Mouse (Mus musculus) monocyte, adult 2 months (primary cell): ENCODE results near the gene Zfp777.
A peak's percentile ranks its signal among the peaks of the same experiment; 100 is the strongest.

Experiments used
- DNase-seq, 2 experiments: peaks; one replicate each; pipeline ENCODE4 v3.0.0; 2022; ENCODE audit warnings: low spot score in 2 of 2, low read depth in 1 of 2

Gene Zfp777

GRCm38 (mm10) chr6:48048426-48049272 is at the start of gene Zfp777:
Zfp777 (minus strand) TSS chr6:48048911.
- DNase-seq = peak; percentile 29 to 65

- DNase-seq = no peak
These were observed 38.4 kb upstream of the Zfp777 start for GRCm38 (mm10) chr6:48086957-48087715.

DNA sequence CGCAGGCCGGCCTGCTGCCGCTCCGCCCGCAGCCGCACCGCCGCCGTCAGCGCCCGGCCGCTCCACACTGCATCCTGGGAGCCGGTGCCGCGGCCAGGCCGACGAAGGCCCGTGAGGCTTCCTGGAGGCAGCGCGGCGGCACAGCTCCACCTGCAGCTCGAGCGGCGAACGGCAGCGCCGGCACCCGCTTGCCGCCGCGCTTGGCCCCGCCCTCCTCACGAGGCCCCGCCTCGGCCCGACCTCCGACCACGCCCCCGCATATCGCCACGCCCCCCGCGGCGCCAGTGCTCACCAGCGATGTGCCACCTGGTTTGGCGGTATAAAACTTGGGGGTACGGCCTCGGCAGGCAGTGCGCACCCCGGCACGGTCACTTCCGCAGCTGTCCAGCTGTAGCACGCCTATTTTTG is 37.8 kb upstream of the Zfp777 start, which contains the start of gene Zfp746:
Gene Zfp746 (minus strand): TSS at position 123 of the 408 bp plus-strand sequence.
- DNase-seq = peak; percentile 67 to 89

DNA sequence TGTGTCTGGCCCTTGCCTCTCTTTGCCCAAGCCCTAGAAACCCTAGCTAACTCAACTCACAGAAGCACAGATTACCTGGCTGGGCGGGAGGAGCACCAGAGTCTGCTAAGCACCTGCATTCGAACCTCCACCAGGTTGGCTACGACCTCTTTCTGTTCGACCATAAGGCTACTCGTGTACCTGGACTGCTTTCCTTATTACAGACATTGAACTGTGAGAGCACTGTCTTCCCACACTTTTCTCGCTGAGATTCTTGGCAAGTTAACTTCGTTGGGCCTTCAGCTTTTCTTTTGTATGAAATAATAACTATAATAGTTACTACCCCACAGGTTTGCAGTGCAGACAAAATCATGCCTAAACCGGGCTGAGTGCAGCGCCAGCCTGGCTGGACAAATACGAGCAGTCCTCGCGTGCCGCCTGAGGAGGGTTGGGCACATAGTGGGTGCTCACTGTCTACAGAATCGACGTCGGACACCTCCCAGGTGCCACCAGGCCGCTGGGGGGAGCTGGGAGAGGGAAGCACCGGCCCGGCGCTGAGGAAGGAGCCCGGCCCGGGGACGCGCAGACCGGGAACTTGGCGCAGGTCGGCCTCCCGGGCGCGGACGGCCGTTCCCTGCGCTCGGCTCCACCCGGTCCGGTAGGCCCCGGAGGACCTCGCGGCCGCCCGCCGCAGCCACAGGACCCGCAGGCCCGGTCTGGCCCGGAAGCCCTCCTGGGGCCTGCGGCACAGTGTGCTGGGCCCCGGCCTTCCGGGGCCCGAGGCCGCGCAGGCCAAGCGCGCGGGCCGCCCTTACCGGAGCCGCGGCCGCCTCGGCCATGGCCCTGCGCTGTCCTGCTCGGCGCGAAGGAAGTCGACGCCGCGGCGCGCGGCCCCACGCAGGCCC is 37.1 kb upstream of the Zfp777 start:
- DNase-seq = peak; percentile 12 to 42

- no peak for DNase-seq
These were observed 35.1 kb upstream of the Zfp777 start for GRCm38 (mm10) chr6:48083733-48084191.

GRCm38 (mm10) chr6:48081952-48082351 is 33.2 kb upstream of the Zfp777 start:
- DNase-seq = no peak

GRCm38 (mm10) chr6:48081021-48081420 is 32.3 kb upstream of the Zfp777 start:
- no peak for DNase-seq

DNA sequence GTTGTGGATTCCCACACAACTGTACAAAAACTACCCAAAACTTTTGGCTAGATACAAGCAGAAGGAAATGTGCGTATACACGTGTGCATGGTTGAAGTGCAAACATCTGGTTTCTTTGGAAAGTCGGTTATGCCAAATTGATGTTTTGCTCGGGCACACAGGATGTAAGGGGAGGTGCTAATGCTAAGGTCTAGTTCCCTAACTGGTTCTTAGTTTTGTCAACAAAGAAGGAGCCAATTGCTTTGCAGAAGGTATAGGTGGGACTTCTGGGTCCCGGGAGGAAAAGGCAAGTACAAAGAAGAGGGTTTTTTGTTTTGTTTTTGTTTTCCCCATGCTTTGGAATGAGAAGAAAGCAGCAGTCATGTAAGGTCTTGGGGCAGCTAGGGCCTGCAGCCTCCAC is 24.6 kb upstream of the Zfp777 start:
- no peak for DNase-seq

DNA sequence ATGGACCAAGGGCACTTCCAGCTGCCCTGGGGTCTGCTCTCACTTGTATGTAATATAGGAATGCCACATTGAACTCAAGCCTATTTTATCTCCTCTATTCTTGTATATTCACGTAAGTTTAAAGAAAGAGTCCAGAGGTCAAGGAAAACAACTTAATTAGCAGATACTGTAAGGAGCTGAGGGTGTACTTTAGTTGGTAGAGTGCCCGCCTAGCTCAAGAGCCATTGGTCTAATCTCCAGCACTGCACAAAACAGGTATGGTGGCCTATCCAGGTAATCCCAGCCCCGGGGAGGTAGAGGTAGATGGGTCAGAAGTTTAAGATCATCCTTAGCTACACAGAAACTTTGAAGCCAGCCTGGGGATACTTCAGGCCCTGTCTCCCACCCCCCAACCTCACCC is 18.8 kb upstream of the Zfp777 start:
- DNase-seq = no peak

DNA sequence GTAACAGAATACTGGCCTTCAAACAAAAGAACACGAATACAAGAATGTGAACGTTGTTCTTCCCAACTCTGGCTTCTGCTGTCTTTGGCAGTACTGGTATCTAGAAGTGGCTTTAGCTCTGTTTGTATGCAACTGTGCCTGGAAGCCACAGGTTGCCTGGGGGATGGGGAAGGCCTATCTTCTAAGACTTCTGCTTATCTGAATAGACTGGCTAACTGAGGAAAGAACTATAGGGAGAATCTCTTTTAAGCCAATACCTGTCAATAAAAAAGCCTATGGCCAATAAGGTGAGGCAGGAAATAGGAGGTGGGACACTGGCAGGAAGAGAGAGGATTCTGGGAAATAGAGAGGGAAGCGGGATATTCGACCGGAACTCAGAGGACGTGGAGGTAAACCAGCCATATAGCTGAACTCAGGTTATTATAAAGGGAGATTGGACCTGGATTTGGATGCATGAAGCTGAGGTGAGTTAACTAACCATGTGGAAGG is 16.9 kb upstream of the Zfp777 start:
- DNase-seq = no peak

DNA sequence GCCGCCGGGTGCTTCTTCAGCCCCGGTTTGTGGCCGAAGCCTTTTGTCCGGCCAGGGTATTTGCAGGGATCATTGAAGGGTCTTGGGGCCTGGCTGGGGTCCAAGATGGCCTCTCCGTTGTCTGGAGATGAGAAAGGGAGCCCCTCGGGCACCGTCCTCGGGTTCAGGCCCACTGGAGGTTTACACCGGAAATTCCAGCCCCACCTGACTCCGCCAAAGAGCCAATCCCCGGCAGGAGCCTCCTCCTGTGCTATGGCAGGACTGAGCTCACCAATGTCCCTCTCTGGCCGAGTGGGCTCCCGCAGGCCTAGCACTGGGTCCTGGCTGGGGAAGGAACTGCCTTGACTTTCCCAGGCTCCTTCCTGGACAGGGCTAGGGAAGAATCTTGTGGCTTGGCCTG is 15.7 kb upstream of the Zfp777 start:
- DNase-seq = no peak

DNA sequence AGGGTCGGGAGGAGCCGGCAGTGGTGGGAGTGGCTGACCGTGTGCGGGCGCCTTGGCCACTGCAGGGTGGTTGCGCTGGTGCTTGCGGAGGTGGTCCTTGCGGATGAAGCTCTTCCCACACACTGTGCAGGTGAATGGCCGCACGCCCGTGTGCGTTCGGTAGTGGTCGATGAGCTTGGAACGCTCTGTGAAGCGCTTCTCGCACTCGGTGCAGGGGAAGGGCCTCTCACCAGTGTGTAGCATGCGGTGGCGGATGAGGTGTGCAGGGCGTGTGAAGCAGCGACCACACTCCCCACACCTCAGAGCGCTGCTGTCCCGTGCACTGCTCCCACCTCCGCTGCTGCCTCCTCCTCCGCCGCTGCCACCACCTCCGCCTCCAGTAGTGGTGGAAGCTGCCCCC is 15.2 kb upstream of the Zfp777 start:
- no peak for DNase-seq

DNA sequence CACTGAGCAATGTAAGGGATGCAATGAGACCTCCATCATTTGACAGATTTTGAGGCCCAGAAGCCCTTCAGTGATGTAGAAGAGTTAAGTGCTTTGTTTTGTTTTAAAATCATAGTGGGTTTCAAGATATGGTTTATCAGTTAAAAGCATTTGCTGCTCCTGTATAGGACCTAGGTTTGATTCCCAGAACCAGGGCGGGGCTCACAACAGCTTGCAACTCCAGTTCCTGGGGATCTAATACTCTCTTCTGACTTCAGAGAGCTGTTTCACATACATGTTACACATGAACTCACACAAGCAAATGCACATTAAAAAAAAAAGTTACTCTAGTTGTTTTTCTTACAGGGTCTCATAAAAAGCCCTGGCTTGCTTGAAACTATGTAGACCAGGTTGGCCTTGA is 12.2 kb upstream of the Zfp777 start:
- DNase-seq = no peak

DNA sequence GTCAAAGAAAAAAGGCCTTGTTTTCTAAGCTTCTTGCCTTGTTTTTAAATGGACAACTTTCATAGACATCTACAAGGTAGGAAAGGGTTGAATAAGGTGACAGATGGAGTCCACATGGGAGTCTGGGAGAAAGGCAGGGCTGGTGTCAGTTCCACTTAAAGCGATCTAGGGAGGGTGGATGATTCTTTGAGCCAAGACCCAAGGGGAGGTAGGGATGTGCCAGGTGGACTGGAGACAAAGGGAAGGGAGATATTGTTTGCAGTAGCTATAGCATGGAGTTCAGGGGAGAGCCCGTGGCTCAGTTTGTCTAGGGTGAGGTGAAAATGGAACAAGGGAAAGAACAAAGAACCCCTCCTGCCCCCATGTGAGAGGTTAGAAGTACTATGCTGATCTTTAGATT is 11.7 kb upstream of the Zfp777 start:
- no peak for DNase-seq

- DNase-seq = no peak
These were observed 3.4 kb upstream of the Zfp777 start for GRCm38 (mm10) chr6:48052136-48052535.

- no peak for DNase-seq
These were observed 3.0 kb upstream of the Zfp777 start for GRCm38 (mm10) chr6:48051666-48052065.

DNA sequence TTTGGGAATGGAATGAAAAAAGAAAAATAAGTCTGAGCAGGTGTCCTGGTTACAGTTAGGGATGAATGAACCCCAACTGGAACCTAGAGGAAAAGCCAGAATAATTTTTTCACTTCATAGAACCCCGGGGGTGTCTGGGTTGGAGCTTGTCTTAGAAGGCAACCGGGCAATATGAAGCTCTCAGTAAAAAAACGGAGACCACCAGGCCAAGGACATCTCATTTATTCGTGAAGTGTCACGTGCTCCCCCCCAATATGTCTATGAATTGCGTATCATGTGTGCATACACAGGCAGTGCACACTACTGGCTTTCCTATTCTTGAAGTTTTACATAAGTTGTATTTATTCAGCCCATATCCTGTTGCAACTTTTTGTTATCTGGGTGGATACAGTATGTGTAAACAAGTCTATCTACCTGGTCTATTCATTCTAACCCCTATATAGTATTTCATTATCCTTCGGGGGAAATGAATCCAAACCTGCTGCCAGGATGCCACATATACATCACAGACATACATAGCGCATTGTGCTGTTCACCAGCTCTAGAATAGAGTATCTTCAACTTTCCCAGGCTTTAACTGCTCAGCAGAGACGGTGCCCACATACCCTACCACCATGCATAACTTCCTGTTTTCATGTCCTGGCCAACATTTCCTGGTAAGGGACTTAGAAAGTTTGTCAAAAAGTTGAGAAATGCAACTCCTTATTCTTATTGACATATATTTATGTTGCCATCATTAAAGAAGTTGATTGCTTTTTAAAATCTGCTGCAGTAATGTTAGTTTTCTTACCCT is 758 bp upstream of the Zfp777 start:
- no peak for DNase-seq

GRCm38 (mm10) chr6:48047450-48048351 is 1.0 kb downstream of the Zfp777 start:
- no peak for DNase-seq

- no peak for DNase-seq
These were observed 1.6 kb downstream of the Zfp777 start for GRCm38 (mm10) chr6:48047114-48047449.
